Mouse (Mus musculus) regulatory T cell (primary cell): ENCODE measurements at regions not wholly inside any gene's neighbourhood (a gene's known extent, or its start where the extent isn't known, plus 50 kb on each side); places are given as distances from the start of the nearest gene placed in this dataset.

Source experiments
- in situ Hi-C: fragments of 300-600 bp; cut with MboI, MseI; formaldehyde crosslinking; loops from one replicate; pipeline ENCODE4 v1.15.1; 2025; ENCODE audit warnings: high pct_unique_total_duplicates

GRCm38 (mm10) chr2:28141975-28142374, 50.8 kb upstream of the Olfm1 start:
- in situ Hi-C loops: loop anchor here (10.0 kb wide), 1 partner anchor 1147 kb away; no protein-coding TSS in a partner anchor

- in situ Hi-C loops: loop anchor here (10.0 kb wide), 1 partner anchor 1147 kb away; no protein-coding TSS in a partner anchor
Observed at GRCm38 (mm10) chr2:28141556-28141955, 51.2 kb upstream of the Olfm1 start.

GRCm38 (mm10) chr2:28138583-28138982, 53.9 kb upstream of the Fcnb start:
- in situ Hi-C loops: no loop called here

- in situ Hi-C loops: no loop called here
Observed at GRCm38 (mm10) chr2:28134605-28135004, 49.9 kb upstream of the Fcnb start.
